Mouse (Mus musculus): Measurements from ENCODE around the gene Ano3.

GRCm38 (mm10) chr2:110981733-110982132, 31.0 kb upstream of the Ano3 start:
- TF ChIP-seq CHD2 (IDR thresholded peaks at IDR 0.05; ENCODE audit: low read depth, low read length) (no peak), ZC3H11A (IDR thresholded peaks at IDR 0.05; ENCODE audit: borderline replicate concordance, low read depth, low read length) (no peak), MAFK (IDR thresholded peaks at IDR 0.05; ENCODE audit: insufficient read depth, low read depth, low read length) (no peak)
